Mouse (Mus musculus) MN1 (cell line): ENCODE data around the gene Cryzl1.

Source experiments
- DNase-seq: peaks from one replicate; pipeline ENCODE4 v3.0.0-alpha.2; 2016; ENCODE audit warnings: low spot score

Gene Cryzl1

GRCm38 (mm10) chr16:91740184-91740917 is 11.6 kb upstream of the Cryzl1 start:
- DNase-seq: no peak

- no peak for DNase-seq
Observed at GRCm38 (mm10) chr16:91738505-91738904, 9.7 kb upstream of the Cryzl1 start.

GRCm38 (mm10) chr16:91736046-91736816 is 7.5 kb upstream of the Cryzl1 start:
- no peak for DNase-seq

- no peak for DNase-seq
Observed at GRCm38 (mm10) chr16:91734771-91735170, 6.0 kb upstream of the Cryzl1 start.

GRCm38 (mm10) chr16:91732816-91733215 is 4.0 kb upstream of the Cryzl1 start:
- DNase-seq: no peak

GRCm38 (mm10) chr16:91730446-91730845 is 1.7 kb upstream of the Cryzl1 start:
- DNase-seq: no peak

GRCm38 (mm10) chr16:91729821-91730441 is 1.2 kb upstream of the Cryzl1 start:
- peak; percentile 56 for DNase-seq

- DNase-seq: peak; percentile 98
Observed at GRCm38 (mm10) chr16:91729066-91729482, 299 bp upstream of the Cryzl1 start, which contains the start of gene Itsn1. Gene Itsn1, plus strand, starts transcription at chr16:91729281.

GRCm38 (mm10) chr16:91727433-91727832 is 1.3 kb downstream of the Cryzl1 start:
- peak; percentile 71 for DNase-seq

- peak; percentile 28 for DNase-seq
Observed at GRCm38 (mm10) chr16:91724247-91724646, 4.5 kb downstream of the Cryzl1 start.

- no peak for DNase-seq
Observed at GRCm38 (mm10) chr16:91717399-91717798, 11.4 kb downstream of the Cryzl1 start.

GRCm38 (mm10) chr16:91716927-91717349 is 11.8 kb downstream of the Cryzl1 start:
- DNase-seq: no peak

- no peak for DNase-seq
Observed at GRCm38 (mm10) chr16:91710241-91710640, 18.5 kb downstream of the Cryzl1 start.

GRCm38 (mm10) chr16:91704603-91705340 is 24.0 kb downstream of the Cryzl1 start:
- no peak for DNase-seq

GRCm38 (mm10) chr16:91702771-91703188 is 26.0 kb downstream of the Cryzl1 start:
- no peak for DNase-seq

GRCm38 (mm10) chr16:91701908-91702307 is 26.9 kb downstream of the Cryzl1 start:
- DNase-seq: no peak

GRCm38 (mm10) chr16:91698995-91699394 is 29.8 kb downstream of the Cryzl1 start:
- DNase-seq: no peak

- DNase-seq: no peak
Observed at GRCm38 (mm10) chr16:91695108-91695755, 33.5 kb downstream of the Cryzl1 start.

- DNase-seq: peak; percentile 84
Observed at GRCm38 (mm10) chr16:91694455-91695084, 34.2 kb downstream of the Cryzl1 start.

- no peak for DNase-seq
Observed at GRCm38 (mm10) chr16:91689791-91690190, 39.0 kb downstream of the Cryzl1 start.
